Mouse (Mus musculus): ENCODE results near the gene Zpr1. TPM values are rescaled to one million over a fixed set of nuclear protein-coding genes. Genes with fewer than 3 reads are reported as not detected.
"Not testable (repeated sequence)": the region's sequence is repeated elsewhere in the genome, so short reads cannot be mapped to it uniquely, and the experiment has no call there.

Zpr1 gene
- polyA plus RNA-seq, 1 experiment = 19.8 TPM

DNA sequence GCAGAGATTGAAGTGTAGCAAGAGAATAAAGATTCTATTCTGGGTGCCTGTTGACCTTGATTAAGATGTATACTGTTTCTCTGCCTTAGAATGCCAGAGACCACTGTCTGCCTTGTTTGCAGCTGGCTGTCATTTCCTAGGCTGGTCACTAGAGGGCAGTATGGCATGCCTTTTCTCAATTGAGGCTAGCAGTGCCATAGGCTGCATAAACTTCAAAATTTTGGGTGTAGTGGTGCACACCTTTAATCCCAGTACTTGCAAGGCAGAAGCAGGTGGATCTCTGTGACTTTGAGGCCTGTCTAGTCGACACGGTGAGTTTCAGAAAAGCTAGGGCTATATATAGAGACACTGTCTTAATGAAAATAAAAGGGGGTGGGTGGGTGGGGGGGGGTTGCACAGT is 29.3 kb downstream of the Zpr1 start:
- Histone ChIP-seq H3K4me1 (no peaks in the 10 kb centered on the region; the same call in 1 of the 2 replicates), H3K36me3 (replicated peaks; ENCODE audit: low read length) (peaks cover 26% of the 10 kb centered on the region), H3K27me3 (replicated peaks) (peaks cover 22% of the 10 kb centered on the region), H3K4me3 (replicated peaks) (no peak overlapping the region), H3K9me3 (no peaks in the 10 kb centered on the region)
- TF ChIP-seq FLI1 (IDR thresholded peaks at IDR 0.05; ENCODE audit: low read length) = no peak
- TF ChIP-seq GATA1 (IDR thresholded peaks at IDR 0.05; ENCODE audit: borderline replicate concordance, low read length) = no peak

DNA sequence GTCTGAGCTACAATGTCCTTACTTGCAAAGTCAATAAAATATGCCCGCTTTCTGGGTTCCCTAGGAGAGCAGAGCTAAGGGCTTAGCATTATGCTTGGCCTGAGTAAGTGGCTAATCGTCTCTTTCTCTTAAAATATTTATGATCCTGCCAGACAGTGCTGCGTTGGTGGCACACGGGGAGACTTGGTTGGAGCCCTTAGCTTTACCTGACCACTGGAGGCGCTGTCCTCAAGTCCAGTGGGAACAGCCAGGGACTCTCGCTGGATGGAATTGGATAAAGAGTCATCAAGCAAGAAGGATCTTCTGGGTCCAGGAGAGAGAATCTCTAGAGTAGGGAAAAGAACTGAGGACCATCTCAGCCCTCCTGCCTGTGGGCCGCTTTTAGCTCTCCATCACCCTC is 36.3 kb downstream of the Zpr1 start:
- TF ChIP-seq GATA1 (IDR thresholded peaks at IDR 0.05; ENCODE audit: borderline replicate concordance, low read length) = no peak
- no peak for TF ChIP-seq FLI1 (IDR thresholded peaks at IDR 0.05; ENCODE audit: low read length)
- peaks cover 75% of the 10 kb centered on the region for H3K27me3 ChIP-seq (replicated peaks)
- no peaks in the 10 kb centered on the region for H3K36me3 ChIP-seq (replicated peaks; ENCODE audit: low read length)
- H3K4me1 ChIP-seq = peaks cover 11% of the 10 kb centered on the region
- H3K4me3 ChIP-seq (replicated peaks) = no peak overlapping the region
- H3K9me3 ChIP-seq = no peaks in the 10 kb centered on the region

DNA sequence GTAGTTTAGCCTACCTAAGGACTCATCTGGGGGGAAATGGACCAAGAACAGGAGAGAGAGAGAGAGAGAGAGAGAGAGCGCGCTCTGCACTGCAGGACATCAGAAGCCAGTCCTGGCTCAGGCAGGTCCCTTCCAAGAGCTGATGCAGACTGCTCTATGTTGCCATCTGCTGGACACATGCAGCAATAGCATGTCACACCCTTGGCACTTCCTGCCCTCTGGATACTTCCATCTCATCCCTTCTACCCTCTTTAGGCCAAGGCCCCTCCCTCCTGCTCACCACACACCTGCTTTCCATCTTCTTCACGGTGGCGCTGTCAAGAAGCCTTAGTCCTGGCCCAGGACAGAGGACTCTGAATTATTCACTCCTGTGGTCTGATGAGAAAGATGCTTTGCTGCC is 41.6 kb downstream of the Zpr1 start:
- H3K36me3 ChIP-seq (replicated peaks; ENCODE audit: low read length) = no peaks in the 10 kb centered on the region
- peaks cover 13% of the 10 kb centered on the region for H3K4me1 ChIP-seq
- peaks cover 71% of the 10 kb centered on the region for H3K27me3 ChIP-seq (replicated peaks)
- peaks cover 15% of the 10 kb centered on the region for H3K9me3 ChIP-seq
- TF ChIP-seq GATA1 (IDR thresholded peaks at IDR 0.05; ENCODE audit: borderline replicate concordance, low read length) (no peak), FLI1 (IDR thresholded peaks at IDR 0.05; ENCODE audit: low read length) (no peak)
- peak overlapping the region; percentile 39 for H3K4me3 ChIP-seq (replicated peaks)

DNA sequence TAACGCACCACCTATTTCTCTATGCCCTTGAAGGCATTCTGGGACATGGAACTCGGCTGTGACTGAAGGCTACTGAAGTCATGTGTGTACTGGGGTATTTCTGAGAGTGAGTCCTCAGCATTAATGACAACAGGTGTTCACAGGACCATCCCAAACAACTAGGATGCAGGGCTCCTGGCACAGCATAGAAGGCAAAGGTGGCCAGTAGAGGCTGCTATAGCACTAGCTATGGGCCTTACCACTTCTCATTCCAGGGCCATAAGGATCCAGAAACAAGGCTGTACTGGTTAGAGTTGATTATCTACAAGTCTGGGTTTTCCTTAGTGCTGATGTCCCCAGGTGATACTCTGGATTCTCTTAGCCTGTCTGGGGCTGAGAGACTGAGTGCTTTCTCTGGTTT is 42.1 kb downstream of the Zpr1 start:
- peaks cover 19% of the 10 kb centered on the region for H3K9me3 ChIP-seq
- peaks cover 12% of the 10 kb centered on the region for H3K4me1 ChIP-seq
- peaks cover 69% of the 10 kb centered on the region for H3K27me3 ChIP-seq (replicated peaks)
- H3K4me3 ChIP-seq (replicated peaks) = no peak overlapping the region
- TF ChIP-seq FLI1 (IDR thresholded peaks at IDR 0.05; ENCODE audit: low read length) = no peak
- no peaks in the 10 kb centered on the region for H3K36me3 ChIP-seq (replicated peaks; ENCODE audit: low read length)

DNA sequence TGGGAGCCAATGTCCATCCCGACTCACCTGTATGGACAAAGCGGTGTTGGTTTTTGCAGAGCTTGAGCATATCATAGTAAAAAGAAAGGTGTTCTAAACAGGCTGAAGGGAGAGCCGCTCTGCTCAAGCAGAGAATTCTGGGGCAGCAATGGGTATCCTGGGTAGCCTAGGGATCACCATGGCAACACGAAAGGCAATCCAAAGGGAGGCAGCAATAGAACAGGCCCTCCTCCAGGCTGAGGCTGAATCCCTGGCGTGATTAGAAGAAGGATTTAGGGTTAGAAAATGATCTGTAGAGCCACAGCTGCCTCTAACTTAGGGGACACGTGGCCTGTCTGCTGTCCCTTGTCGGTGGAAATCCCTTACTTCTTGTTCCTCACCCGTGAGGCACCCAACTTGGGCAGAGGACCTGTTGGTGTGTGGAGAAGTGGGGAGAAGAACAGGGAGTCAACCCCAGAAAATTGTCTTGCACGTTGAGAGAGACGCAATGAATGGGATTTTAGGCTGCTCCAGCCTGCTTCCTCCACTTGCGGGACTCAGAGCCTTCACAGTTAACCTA is 43.0 kb downstream of the Zpr1 start:
- H3K4me1 ChIP-seq = peaks cover 9% of the 10 kb centered on the region; the same call in 1 of the 2 replicates
- no peak overlapping the region for H3K4me3 ChIP-seq (replicated peaks)
- H3K27me3 ChIP-seq (replicated peaks) = peaks cover 66% of the 10 kb centered on the region
- no peaks in the 10 kb centered on the region for H3K36me3 ChIP-seq (replicated peaks; ENCODE audit: low read length)
- TF ChIP-seq FLI1 (IDR thresholded peaks at IDR 0.05; ENCODE audit: low read length) (no peak), GATA1 (IDR thresholded peaks at IDR 0.05; ENCODE audit: borderline replicate concordance, low read length) (no peak)
- H3K9me3 ChIP-seq = peaks cover 22% of the 10 kb centered on the region

DNA sequence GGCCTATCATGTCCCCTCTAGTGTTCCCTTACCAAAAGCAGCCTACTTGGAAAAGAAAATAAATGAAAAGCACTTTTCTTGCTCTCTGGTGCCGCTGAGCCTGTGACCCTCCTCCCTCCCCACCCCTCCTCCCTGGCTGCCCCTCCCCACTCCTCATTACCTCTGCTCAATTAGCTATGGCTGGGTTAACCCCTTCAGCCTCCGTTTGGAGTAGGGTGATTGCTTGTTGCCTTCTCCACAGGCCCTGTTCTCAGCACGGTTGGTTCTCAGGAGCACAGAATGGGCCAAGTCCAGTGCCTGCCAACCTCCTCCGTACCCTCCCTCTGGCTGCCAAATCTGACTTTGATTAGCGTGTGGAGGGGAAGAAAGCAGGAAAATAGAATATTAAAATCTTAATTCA is 43.5 kb downstream of the Zpr1 start:
- TF ChIP-seq GATA1 (IDR thresholded peaks at IDR 0.05; ENCODE audit: borderline replicate concordance, low read length) (no peak), FLI1 (IDR thresholded peaks at IDR 0.05; ENCODE audit: low read length) (no peak)
- peaks cover 63% of the 10 kb centered on the region for H3K27me3 ChIP-seq (replicated peaks)
- peaks cover 9% of the 10 kb centered on the region; the same call in 1 of the 2 replicates for H3K4me1 ChIP-seq
- peaks cover 22% of the 10 kb centered on the region for H3K9me3 ChIP-seq
- no peaks in the 10 kb centered on the region for H3K36me3 ChIP-seq (replicated peaks; ENCODE audit: low read length)
- no peak overlapping the region for H3K4me3 ChIP-seq (replicated peaks)

DNA sequence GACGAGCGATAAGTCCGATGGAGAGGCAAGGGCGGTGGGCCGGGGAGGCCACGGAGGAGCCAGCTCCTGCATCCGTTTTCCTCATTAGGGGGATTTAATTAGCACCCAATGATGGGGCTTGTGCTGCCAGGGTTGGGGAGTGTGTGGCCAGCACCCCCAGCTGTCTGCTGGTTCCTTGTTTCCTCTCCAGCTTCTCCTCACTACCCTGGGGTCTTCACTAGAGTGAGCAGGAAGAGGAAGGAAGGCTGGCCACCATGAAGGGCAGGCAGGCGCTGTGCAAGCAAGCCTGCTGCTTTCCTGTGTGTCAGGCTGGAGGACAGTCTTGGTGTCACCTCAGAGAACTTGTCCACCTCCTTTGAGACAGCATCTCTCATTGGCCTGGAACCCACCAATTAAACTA is 44.0 kb downstream of the Zpr1 start:
- no peaks in the 10 kb centered on the region for H3K36me3 ChIP-seq (replicated peaks; ENCODE audit: low read length)
- no peak overlapping the region for H3K4me3 ChIP-seq (replicated peaks)
- TF ChIP-seq GATA1 (IDR thresholded peaks at IDR 0.05; ENCODE audit: borderline replicate concordance, low read length) = no peak
- no peak for TF ChIP-seq FLI1 (IDR thresholded peaks at IDR 0.05; ENCODE audit: low read length)
- peaks cover 63% of the 10 kb centered on the region for H3K27me3 ChIP-seq (replicated peaks)
- peaks cover 9% of the 10 kb centered on the region; the same call in 1 of the 2 replicates for H3K4me1 ChIP-seq
- peaks cover 22% of the 10 kb centered on the region for H3K9me3 ChIP-seq

DNA sequence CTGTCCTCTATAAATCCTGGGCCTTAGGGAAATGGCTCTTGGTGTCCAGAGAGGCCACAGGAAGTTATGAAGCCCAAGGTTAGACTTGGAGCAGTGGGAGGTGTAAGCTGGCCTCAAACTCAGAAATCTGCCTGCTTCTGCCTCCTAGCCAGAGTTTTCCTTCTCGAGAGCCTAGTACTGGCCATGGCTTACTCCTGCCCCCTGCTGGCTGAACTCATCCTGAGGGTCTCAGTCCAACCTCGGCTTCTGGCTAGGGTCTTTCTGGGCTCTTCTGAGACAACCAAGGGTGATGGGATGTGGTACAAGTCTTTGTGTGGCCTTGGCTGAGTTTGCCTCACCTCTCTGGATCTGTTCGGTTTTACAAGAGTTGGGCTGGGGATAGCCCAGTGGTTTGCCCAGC is 45.1 kb downstream of the Zpr1 start:
- H3K27me3 ChIP-seq (replicated peaks) = peaks cover 63% of the 10 kb centered on the region
- no peak for TF ChIP-seq GATA1 (IDR thresholded peaks at IDR 0.05; ENCODE audit: borderline replicate concordance, low read length)
- TF ChIP-seq FLI1 (IDR thresholded peaks at IDR 0.05; ENCODE audit: low read length) = no peak
- H3K36me3 ChIP-seq (replicated peaks; ENCODE audit: low read length) = no peaks in the 10 kb centered on the region
- peaks cover 9% of the 10 kb centered on the region; the same call in 1 of the 2 replicates for H3K4me1 ChIP-seq
- H3K4me3 ChIP-seq (replicated peaks) = no peak overlapping the region
- peaks cover 22% of the 10 kb centered on the region for H3K9me3 ChIP-seq

DNA sequence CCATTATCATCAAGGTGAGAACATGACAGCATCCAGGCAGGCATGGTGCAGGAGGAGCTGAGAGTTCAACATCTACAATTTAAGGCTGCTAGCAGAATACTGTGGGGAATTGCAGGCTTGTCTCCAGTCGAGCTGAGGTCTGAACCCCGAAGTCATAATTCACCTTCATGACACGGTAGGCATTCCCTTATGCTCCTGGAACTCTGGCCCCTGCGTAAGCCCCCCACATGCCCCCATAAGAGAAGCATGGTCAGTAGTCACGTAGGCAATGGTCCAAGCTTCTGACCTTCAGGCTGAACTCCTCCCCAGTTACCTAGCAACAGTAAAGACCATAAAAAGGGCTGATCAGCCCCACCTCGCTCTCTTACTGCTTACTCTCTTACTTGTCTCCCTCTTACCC is 47.0 kb downstream of the Zpr1 start, which contains the start of gene 4931429L15Rik:
Gene 4931429L15Rik (minus strand): TSS at position 101 of the 400 bp plus-strand sequence.
- peaks cover 61% of the 10 kb centered on the region for H3K27me3 ChIP-seq (replicated peaks)
- not testable (repeated sequence) for H3K36me3 ChIP-seq (replicated peaks; ENCODE audit: low read length); H3K4me3 ChIP-seq (replicated peaks); H3K4me1 ChIP-seq
- peaks cover 22% of the 10 kb centered on the region for H3K9me3 ChIP-seq

DNA sequence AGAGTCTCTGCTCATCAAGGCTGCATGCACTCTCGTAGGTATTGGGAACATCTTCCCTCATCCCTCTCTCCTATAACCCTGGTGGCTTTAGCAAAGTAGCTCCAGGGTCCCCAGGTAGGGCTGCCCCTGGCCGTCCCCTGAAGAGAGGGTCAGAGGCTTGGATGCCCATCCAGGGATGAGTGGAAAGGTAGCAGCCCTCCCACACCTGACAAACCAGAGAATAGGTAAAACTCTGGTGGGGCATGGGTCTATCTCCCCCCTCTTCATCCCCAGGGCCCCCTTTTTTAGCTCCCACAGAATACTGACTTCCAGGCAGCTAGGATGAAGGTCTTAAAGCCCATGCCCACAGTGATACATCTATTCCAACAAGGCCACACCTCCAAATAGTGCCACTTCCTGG is 47.6 kb downstream of the Zpr1 start:
- Histone ChIP-seq H3K4me3 (replicated peaks) (no peak overlapping the region), H3K27me3 (replicated peaks) (peaks cover 60% of the 10 kb centered on the region), H3K9me3 (peaks cover 22% of the 10 kb centered on the region), H3K36me3 (replicated peaks; ENCODE audit: low read length) (no peaks in the 10 kb centered on the region), H3K4me1 (0 out of 2 replicates have a peak, but pooled peaks cover 3% of the 10 kb centered on the region)
- TF ChIP-seq FLI1 (IDR thresholded peaks at IDR 0.05; ENCODE audit: low read length) = no peak
